Mouse (Mus musculus) forebrain, embryonic 14.5 days (tissue): ENCODE results near the gene Nos1ap. TPM values are rescaled to one million over a fixed set of nuclear protein-coding genes. Genes with fewer than 3 reads are reported as not detected.

Experiments
- ATAC-seq: fragments of 200-750 bp; cut with Nextera tagmentation; 2 replicates; pipeline ENCODE4 v1.8.0; 2017; ENCODE audit warnings: mild to moderate bottlenecking, moderate library complexity
- DNase-seq: peaks from one replicate; pipeline ENCODE4 v3.0.0-alpha.2; 2015; ENCODE audit warnings: low spot score
- H3K27ac ChIP-seq: fragments of 300-500 bp; sonication (generic); 2 replicates; pipeline ENCODE4 v1.5.1; 2014; ENCODE audit warnings: low read depth, mild to moderate bottlenecking, control low read depth, low read length, moderate library complexity
- H3K27me3 ChIP-seq: fragments of 300-500 bp; sonication (generic); replicated peaks from 2 replicates; pipeline ENCODE4 v1.6.1; 2014; ENCODE audit warnings: low read length, control low read depth, mixed read lengths; ENCODE audit not compliant: control insufficient read depth, insufficient read depth
- H3K36me3 ChIP-seq: fragments of 300-500 bp; sonication (generic); 2 replicates; pipeline ENCODE4 v1.6.1; 2014; ENCODE audit warnings: low read length, control low read depth; ENCODE audit not compliant: control insufficient read depth, insufficient read depth
- H3K4me1 ChIP-seq: fragments of 300-500 bp; sonication (generic); 2 replicates; pipeline ENCODE4 v1.6.1; 2014; ENCODE audit warnings: antibody characterized with exemption, low read length, control low read depth; ENCODE audit not compliant: control insufficient read depth, insufficient read depth
- H3K4me2 ChIP-seq: fragments of 300-500 bp; sonication (generic); 2 replicates; pipeline ENCODE4 v1.6.1; 2014; ENCODE audit warnings: mild to moderate bottlenecking, control low read depth, low read length
- H3K4me3 ChIP-seq: fragments of 300-500 bp; sonication (generic); 2 replicates; pipeline ENCODE4 v1.5.1; 2014; ENCODE audit warnings: low read depth, low read length, control low read depth
- H3K9ac ChIP-seq: fragments of 300-500 bp; sonication (generic); 2 replicates; pipeline ENCODE4 v1.6.1; 2014; ENCODE audit warnings: mild to moderate bottlenecking, low read length, control low read depth, moderate library complexity
- H3K9me3 ChIP-seq: fragments of 300-500 bp; sonication (generic); replicated peaks from 2 replicates; pipeline ENCODE4 v1.6.1; 2016; ENCODE audit warnings: low read length, control low read depth, mixed read lengths; ENCODE audit not compliant: control insufficient read depth
- WGBS: fragments of 180-500 bp; shearing (Covaris S2); extraction: QIAGEN DNeasy Blood & Tissue Kit; methylation state at CpG from one replicate; pipeline ENCODE4 v1.1.7; 2014; 5-methylcytosine and 5-hydroxymethylcytosine counted together
- polyA plus RNA-seq: library from polyadenylated mRNA; unstranded; fragments of >200 nt; fragmentation: Nextera tagmentation; extraction: Ambion mirVana; gene quantifications from 2 replicates; pipeline ENCODE4 v1.2.1, GENCODE M21; 2014

Nos1ap gene
- polyA plus RNA-seq, 1 experiment from 2014 or later = 8.4 TPM

DNA sequence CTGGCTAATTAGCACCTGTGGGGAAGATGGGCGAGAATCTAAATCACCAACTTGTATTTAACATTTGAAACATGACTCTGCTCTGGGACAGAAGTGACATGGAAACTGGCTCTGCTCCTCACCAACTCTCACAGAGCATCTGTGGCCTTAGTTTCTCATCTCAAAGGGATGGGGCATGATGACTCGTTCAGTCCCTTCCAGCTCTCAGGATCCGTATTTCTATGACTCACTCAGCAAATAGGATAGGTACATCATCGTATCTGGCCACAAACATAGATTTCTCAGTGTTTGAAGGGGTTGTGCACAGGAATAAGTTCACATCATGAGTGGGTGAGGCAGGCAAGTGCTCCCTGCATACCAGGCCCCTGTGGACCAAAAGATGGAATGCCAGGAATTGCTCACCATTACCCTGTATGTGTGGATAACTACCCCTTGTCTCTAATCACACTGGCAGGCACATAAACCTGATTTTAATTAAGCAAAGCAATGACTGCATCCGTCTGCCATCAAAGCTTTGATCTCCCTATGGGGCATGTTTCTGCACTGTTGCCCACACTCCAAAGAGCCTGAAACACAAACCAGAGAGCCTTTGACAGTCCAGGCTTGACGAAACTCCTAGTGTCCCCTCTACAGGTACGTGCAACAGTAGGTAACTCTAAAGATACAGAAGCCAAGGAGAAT is 151.1 kb downstream of the Nos1ap start:
- WGBS = 35% methylated on average over 7 of the region's 7 CpGs
- peak; percentile 51 for DNase-seq
- H3K9ac ChIP-seq = no peak overlapping the region
- H3K27me3 ChIP-seq = no peaks in the 10 kb centered on the region
- peak; percentile 59; the same call in 1 of the 2 replicates for ATAC-seq
- peaks cover 4% of the 10 kb centered on the region; the same call in 1 of the 2 replicates for H3K4me1 ChIP-seq
- H3K36me3 ChIP-seq = no peaks in the 10 kb centered on the region
- H3K4me3 ChIP-seq = no peak overlapping the region
- H3K4me2 ChIP-seq = no peak overlapping the region
- H3K27ac ChIP-seq = no peak overlapping the region
- no peaks in the 10 kb centered on the region for H3K9me3 ChIP-seq

DNA sequence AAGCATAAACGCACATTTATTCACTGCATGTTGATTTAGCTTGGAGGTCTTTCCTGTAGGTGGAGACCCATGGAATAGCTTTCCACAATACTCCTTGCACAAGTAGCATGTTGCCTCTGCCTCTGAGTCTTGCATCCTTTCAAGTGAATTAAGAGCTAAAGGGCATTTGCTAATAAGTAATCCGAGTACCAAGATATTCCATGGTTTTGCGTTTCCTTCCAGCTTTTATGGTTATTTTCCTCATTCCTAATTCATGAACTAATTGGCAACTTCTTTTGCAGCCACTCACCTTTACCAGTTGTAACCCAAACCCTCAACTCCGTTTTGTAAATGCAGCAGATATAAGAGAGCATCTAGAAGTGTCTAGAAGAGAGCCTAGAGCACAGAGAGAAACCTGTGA is 155.5 kb downstream of the Nos1ap start:
- Histone ChIP-seq H3K9me3 (no peaks in the 10 kb centered on the region), H3K4me3 (no peak overlapping the region), H3K9ac (no peak overlapping the region), H3K36me3 (no peaks in the 10 kb centered on the region), H3K4me2 (no peak overlapping the region), H3K27me3 (no peaks in the 10 kb centered on the region), H3K27ac (no peak overlapping the region), H3K4me1 (peaks cover 7% of the 10 kb centered on the region; the same call in 1 of the 2 replicates)
- WGBS = 86% methylated on average over 4 of the region's 4 CpGs
- no peak for ATAC-seq
- DNase-seq = no peak

DNA sequence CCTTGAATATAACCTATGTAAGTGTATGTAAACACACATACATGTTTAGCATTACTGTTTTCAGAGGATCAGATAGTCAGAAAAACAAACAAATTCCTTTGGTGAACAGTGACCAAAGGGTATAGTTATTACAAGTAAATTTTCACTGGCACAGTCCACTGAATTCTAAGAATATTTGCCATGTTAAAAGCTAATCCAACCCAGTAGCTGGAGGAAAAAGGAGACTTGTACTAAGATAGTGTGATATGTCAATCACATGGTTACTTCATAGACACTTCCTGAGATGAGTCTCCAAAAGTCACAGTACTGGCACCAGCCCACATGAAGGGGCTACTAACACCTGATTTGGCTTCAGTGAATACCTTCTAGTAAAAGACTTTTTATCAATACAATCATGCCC is 156.0 kb downstream of the Nos1ap start:
- H3K36me3 ChIP-seq = no peaks in the 10 kb centered on the region
- no peaks in the 10 kb centered on the region for H3K27me3 ChIP-seq
- no peak for ATAC-seq
- H3K4me3 ChIP-seq = no peak overlapping the region
- DNase-seq = no peak
- H3K4me1 ChIP-seq = 0 out of 2 replicates have a peak, but pooled peaks cover 3% of the 10 kb centered on the region
- H3K9ac ChIP-seq = no peak overlapping the region
- no peak overlapping the region for H3K4me2 ChIP-seq
- H3K27ac ChIP-seq = no peak overlapping the region
- H3K9me3 ChIP-seq = no peaks in the 10 kb centered on the region

DNA sequence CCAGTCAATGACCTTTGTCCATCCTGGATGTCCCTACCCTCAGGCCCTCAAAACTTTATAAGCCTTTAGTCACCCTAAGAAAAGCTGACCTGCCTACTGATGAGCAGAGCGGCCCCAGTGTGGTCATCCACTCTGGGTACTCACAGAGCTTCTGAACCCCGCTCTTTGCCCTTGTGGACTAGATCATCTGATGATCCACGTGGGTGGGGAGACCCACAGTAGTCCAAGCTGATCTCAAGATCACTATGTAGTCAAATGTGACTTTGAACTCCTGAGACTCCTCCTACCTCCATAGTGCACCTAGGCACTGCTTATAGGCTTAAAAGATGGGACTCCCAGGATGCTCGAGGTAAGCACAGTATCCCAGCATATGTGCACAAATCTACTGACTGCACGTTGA is 157.4 kb downstream of the Nos1ap start:
- 0 out of 2 replicates have a peak, but pooled peaks cover 3% of the 10 kb centered on the region for H3K4me1 ChIP-seq
- H3K9ac ChIP-seq = no peak overlapping the region
- no peak overlapping the region for H3K4me3 ChIP-seq
- H3K27me3 ChIP-seq = no peaks in the 10 kb centered on the region
- H3K9me3 ChIP-seq = no peaks in the 10 kb centered on the region
- no peak for DNase-seq
- no peak overlapping the region for H3K27ac ChIP-seq
- no peak for ATAC-seq
- WGBS = 91% methylated on average over 5 of the region's 5 CpGs
- H3K4me2 ChIP-seq = no peak overlapping the region
- H3K36me3 ChIP-seq = no peaks in the 10 kb centered on the region

DNA sequence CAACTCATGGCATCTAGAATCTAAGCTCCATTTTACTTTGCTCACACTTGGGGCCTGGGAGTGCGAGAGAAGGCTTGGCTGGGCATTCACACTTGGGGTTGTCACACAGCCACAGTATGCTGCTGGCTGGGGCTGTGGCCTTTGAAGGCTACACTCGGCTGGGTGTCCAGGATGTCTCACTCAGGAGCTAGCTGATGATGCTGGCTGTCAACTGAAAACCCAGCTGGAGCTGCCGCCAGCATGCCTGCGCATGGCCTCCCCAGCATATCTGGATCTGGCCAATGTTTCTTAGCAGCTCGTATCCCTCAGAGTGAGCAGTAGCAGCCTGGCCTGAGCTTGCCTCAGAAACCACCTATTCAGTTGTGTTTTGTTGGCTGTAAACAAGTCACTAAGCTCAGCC is 158.3 kb downstream of the Nos1ap start:
- ATAC-seq (no peak), DNase-seq (no peak)
- H3K4me3 ChIP-seq = no peak overlapping the region
- no peak overlapping the region for H3K9ac ChIP-seq
- H3K27ac ChIP-seq = no peak overlapping the region
- no peaks in the 10 kb centered on the region for H3K9me3 ChIP-seq
- no peak overlapping the region for H3K4me2 ChIP-seq
- WGBS = 72% methylated on average over 5 of the region's 5 CpGs
- H3K4me1 ChIP-seq = 0 out of 2 replicates have a peak, but pooled peaks cover 3% of the 10 kb centered on the region
- H3K27me3 ChIP-seq = no peaks in the 10 kb centered on the region
- H3K36me3 ChIP-seq = no peaks in the 10 kb centered on the region

DNA sequence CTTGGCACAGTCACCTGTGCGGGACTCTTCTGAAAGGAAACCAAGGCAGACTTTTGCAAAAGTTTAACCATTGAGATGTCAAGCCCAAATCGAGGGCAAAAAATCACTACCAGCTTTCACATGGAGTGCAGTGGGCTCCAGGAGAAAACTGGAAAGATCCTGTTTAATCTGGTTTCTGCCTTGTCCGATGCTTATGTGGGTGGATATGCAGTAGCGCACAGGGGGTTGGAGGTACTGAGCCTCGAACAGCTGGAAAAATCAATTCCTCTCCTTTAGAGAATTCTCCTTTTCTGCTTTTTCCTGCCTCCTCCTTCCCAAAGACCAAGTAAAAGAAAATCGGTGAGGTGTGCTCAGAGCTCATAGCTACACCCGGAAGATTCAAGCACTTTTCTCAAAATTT is 159.0 kb downstream of the Nos1ap start:
- H3K27me3 ChIP-seq = no peaks in the 10 kb centered on the region
- H3K27ac ChIP-seq = no peak overlapping the region
- no peak for DNase-seq
- no peak overlapping the region for H3K9ac ChIP-seq
- H3K4me3 ChIP-seq = no peak overlapping the region
- H3K4me1 ChIP-seq = 0 out of 2 replicates have a peak, but pooled peaks cover 3% of the 10 kb centered on the region
- WGBS = 89% methylated on average over 7 of the region's 7 CpGs
- H3K9me3 ChIP-seq = no peaks in the 10 kb centered on the region
- H3K36me3 ChIP-seq = no peaks in the 10 kb centered on the region
- no peak overlapping the region for H3K4me2 ChIP-seq
- ATAC-seq = no peak

DNA sequence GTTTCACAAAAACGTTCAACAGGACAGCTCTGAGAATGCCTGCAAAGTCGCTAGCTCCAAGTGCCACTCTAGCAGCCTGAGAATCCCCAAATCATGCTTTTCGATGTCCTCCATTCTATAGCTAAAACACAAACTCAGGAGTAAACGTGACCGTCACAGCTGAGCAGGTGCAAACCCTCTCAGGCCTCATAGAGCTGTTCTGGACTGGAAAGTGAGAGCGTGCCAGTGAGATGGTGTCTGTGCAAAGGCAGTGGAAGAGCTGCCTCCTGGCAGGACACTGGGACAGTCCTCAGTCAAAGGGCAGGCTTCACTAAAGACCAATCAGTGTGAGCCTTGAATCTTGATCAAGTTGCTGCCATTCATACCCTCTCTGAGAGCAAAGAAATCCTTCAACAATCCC is 160.0 kb downstream of the Nos1ap start:
- Histone ChIP-seq H3K27ac (no peak overlapping the region), H3K4me1 (peaks cover 3% of the 10 kb centered on the region; the same call in 1 of the 2 replicates), H3K9me3 (no peaks in the 10 kb centered on the region), H3K9ac (no peak overlapping the region), H3K4me2 (no peak overlapping the region), H3K4me3 (no peak overlapping the region), H3K27me3 (no peaks in the 10 kb centered on the region), H3K36me3 (no peaks in the 10 kb centered on the region)
- no peak for ATAC-seq
- WGBS = 70% methylated on average over 6 of the region's 6 CpGs
- DNase-seq = no peak

DNA sequence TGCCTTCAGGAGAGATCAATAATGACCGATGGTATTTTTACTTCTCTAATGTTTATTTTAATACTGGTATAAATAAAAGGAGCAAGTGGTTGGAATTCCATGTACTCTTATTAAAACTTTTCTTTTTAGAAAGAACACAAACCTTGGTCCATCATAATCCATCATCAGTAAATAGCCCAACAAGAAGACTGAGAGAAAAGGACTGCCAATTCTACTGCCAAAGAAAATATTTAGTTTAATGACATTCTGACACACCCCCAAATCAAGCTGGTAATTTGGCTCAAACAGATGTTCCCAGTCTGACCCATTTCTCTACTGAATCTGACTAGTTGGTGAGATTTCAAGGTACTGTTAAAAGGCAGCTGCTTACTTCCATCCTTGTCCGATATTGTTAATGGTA is 161.5 kb downstream of the Nos1ap start:
- no peaks in the 10 kb centered on the region for H3K9me3 ChIP-seq
- 87% methylated on average over 2 of the region's 2 CpGs for WGBS
- H3K4me2 ChIP-seq = no peak overlapping the region
- peaks cover 8% of the 10 kb centered on the region for H3K4me1 ChIP-seq
- H3K36me3 ChIP-seq = no peaks in the 10 kb centered on the region
- H3K4me3 ChIP-seq = no peak overlapping the region
- no peak overlapping the region for H3K9ac ChIP-seq
- no peak overlapping the region for H3K27ac ChIP-seq
- ATAC-seq (no peak), DNase-seq (no peak)
- H3K27me3 ChIP-seq = no peaks in the 10 kb centered on the region

DNA sequence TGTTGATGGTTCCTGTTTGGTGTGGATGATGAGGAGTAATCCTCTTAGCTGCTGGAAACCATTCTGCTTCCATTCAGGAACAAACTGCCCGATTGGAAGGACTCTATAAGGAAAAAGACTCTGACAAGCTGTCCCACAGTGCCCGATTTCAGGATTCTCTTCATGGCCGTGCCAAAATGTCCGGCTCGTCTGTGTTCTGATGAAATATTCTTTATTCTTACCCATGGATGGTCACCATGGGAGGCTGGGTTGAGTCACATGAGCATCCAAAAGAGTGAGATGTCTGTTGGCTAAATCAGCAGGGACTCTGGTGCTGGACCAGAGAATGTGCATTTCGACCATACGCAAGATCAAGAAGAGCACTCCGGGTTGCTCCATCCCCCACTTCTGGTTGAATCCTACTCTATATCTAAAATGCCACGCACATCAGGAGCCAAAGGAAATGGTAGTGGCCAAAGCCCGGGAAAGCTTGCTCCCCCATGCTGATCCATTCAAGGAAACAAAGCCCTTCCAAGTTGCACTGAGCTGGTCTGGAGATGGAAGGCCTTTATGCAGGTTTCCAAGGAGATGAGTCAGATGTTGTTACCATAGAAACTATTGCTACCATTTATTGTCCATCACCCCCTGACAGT is 165.3 kb downstream of the Nos1ap start:
- Histone ChIP-seq H3K4me3 (no peak overlapping the region), H3K4me2 (no peak overlapping the region), H3K36me3 (no peaks in the 10 kb centered on the region), H3K9me3 (no peaks in the 10 kb centered on the region), H3K9ac (no peak overlapping the region), H3K4me1 (peaks cover 5% of the 10 kb centered on the region), H3K27me3 (no peaks in the 10 kb centered on the region), H3K27ac (0 out of 2 replicates have a peak overlapping the region, but pooled peaks have one; percentile 39)
- WGBS = 29% methylated on average over 10 of the region's 10 CpGs
- DNase-seq (peak; percentile 76), ATAC-seq (peak; percentile 79)
